Mouse (Mus musculus) bone marrow, adult 2 months (tissue): ENCODE results near the gene Uchl4.

Source experiments
- CTCF ChIP-seq: fragments of 200-500 bp; IDR thresholded peaks from 2 replicates; pipeline ENCODE4 v1.5.1; 2011; ENCODE audit warnings: low read length, control low read depth; ENCODE audit not compliant: control insufficient read depth, insufficient read depth
- POLR2A ChIP-seq: fragments of 200-500 bp; IDR thresholded peaks from 2 replicates; pipeline ENCODE4 v1.6.1; 2011; ENCODE audit warnings: low read depth, mild to moderate bottlenecking, control low read depth, low read length, borderline replicate concordance; ENCODE audit not compliant: control insufficient read depth

DNA sequence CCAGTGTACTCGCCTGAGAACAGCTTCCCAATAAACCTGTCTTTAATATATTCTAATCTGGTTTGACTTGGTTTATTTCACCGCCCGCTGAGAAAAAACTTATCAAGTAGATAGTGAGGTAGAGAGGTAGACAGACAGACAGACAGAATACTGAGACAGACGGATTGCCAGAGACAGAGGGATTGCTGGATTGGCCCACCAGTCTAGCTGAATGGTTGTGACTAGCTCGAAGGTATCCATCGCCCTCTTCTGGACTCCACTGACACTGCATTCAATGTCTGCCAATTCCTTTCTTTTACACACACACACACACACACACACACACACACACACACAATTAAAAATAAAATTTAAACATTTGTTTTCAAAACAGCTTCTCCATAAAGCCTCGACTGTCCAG, 37.6 kb downstream of the Uchl4 start:
- TF ChIP-seq POLR2A (no peak), CTCF (peak; percentile 68)
